In the genomic region with DNA sequence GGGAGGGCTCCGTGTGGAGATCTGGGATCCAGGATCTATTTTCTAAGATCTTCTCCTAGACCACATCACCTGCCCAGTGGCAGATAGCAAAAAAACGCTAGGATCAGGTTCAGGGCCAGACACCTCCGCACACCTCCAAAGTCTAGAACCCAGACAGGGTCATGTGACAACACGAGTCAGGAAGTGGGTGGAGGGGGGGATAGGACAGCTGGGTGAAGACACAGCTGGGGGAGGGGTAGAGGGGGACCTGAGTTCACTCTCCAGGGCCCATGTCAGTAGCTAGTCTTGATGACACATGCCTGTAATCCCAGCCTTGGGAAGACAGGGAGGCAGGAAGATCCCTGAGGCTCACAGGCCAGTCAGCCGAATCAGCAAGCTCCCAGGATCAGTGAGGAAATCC, we compare ENCODE assay signal across 22 mouse cellular contexts. TPM values are rescaled to one million over a fixed set of nuclear protein-coding genes. Genes with fewer than 3 reads are reported as not detected.
DNase-seq lines count a peak whose midpoint lies in the region; TF ChIP-seq lines count a peak whose summit lies in the region.
"Had no signal": no experiment of that assay in that cellular context is flagged by ENCODE, and none has a peak within 500 bp of the region (broad histone marks: within the 10 kb centered on the region; RNA-seq: fewer than 3 reads in every experiment).

No protein-coding gene starts in this region.

- no peaks in the 10 kb centered on the region for H3K36me3 ChIP-seq in thymus, adult 2 months (ENCODE audit: control insufficient read depth, insufficient read depth, low read length)
- H3K36me3 ChIP-seq: forebrain, embryonic 10.5 days; heart, embryonic 12.5 days; heart, embryonic 15.5 days had no signal

- H3K27me3 ChIP-seq in thymus, adult 2 months (ENCODE audit: control insufficient read depth, insufficient read depth, low read length): no peaks in the 10 kb centered on the region
- H3K27me3 ChIP-seq: forebrain, embryonic 13.5 days had no signal

- WGBS in thymus, adult 2 months: 36% methylated on average over 5 of the region's 5 CpGs

- peak; percentile 79 for DNase-seq in thymus, adult 2 months
- peak; percentile 71 to 74 for DNase-seq in thymus, postnatal 10 days (ENCODE audit: low spot score in 2 of 2)
- DNase-seq in thymus, postnatal 36 days: peak; percentile 68 to 80
- no peak for DNase-seq in layer of hippocampus, postnatal 36 days
- DNase-seq in heart, postnatal 10 days: no peak
- DNase-seq in ovary, adult 18-20 months (ENCODE audit: low spot score): no peak
- DNase-seq: adrenal gland, postnatal 10 days; cerebellum, adult 11-12 months; cerebellum, adult 9-10 months; cerebellum, postnatal 14 days; gastrocnemius, postnatal 10 days; gastrocnemius, postnatal 36 days; heart, postnatal 14 days; heart, postnatal 4 days had no signal

- TF ChIP-seq CTCF in thymus, adult 2 months (IDR thresholded peaks at IDR 0.05; ENCODE audit: borderline replicate concordance, control insufficient read depth, extremely low read depth, insufficient read depth, low read length, poor library complexity): no peak

- no peak overlapping the region for H3K27ac ChIP-seq in thymus, adult 2 months (ENCODE audit: control insufficient read depth, insufficient read depth, low read length)
- H3K27ac ChIP-seq: forebrain, embryonic 10.5 days; forebrain, embryonic 13.5 days; heart, embryonic 15.5 days; hindbrain, embryonic 14.5 days; hindbrain, postnatal 0 days had no signal

- no peak for TF ChIP-seq POLR2A in thymus, adult 2 months (IDR thresholded peaks at IDR 0.05; ENCODE audit: control insufficient read depth, extremely low read depth, insufficient read depth, low read length, poor library complexity)

- intact Hi-C loops in heart, postnatal 10 days (cut with DNase I): no loop called here

- H3K4me1 ChIP-seq in thymus, adult 2 months (replicated peaks; ENCODE audit: control insufficient read depth, insufficient read depth, low read length): peaks cover 75% of the 10 kb centered on the region
- H3K4me1 ChIP-seq: forebrain, embryonic 13.5 days had no signal

- no peak overlapping the region for H3K4me3 ChIP-seq in thymus, adult 2 months (ENCODE audit: control insufficient read depth, insufficient read depth, low read length)
- H3K4me3 ChIP-seq: forebrain, embryonic 10.5 days; forebrain, embryonic 13.5 days; heart, embryonic 12.5 days; heart, embryonic 15.5 days had no signal

RNA-seq across cellular contexts. Expression of gene Foxf1, which starts 58.7 kb away (rescaled TPM):
- 0.94 and 1.3 TPM in 2 replicates for polyA plus RNA-seq in thymus, adult 2 months (2012; rRNA removed)
- under 1 TPM; 0.50 to 0.66 TPM for total RNA-seq in layer of hippocampus, postnatal 36 days (2021)
- total RNA-seq in heart, postnatal 10 days (2021): under 1 TPM; 0.37 to 0.38 TPM
- total RNA-seq: gastrocnemius, postnatal 36 days; granulocyte monocyte progenitor cell, adult 5-6 weeks; MEL had no signal

Comparison
In these comparisons a context has a peak if more than half of its experiments do, and no peak if none do; other contexts are left out.
1. DNase-seq: peak in thymus, adult 2 months (single experiment), thymus, postnatal 10 days (2 of 2) and thymus, postnatal 36 days (2 of 2); none in layer of hippocampus, postnatal 36 days (0 of 2), heart, postnatal 10 days (0 of 2) and ovary, adult 18-20 months (single experiment).